Mouse (Mus musculus) cerebellum, adult 9-10 months (tissue): ENCODE measurements at regions not wholly inside any gene's neighbourhood (a gene's known extent, or its start where the extent isn't known, plus 50 kb on each side); places are given as distances from the start of the nearest gene placed in this dataset.

Source experiments
- DNase-seq: peaks from one replicate; pipeline ENCODE4 v3.0.0; 2022

- DNase-seq: no peak
Measured at GRCm38 (mm10) chr9:26575990-26576389, 157.5 kb upstream of the B3gat1 start.

DNA sequence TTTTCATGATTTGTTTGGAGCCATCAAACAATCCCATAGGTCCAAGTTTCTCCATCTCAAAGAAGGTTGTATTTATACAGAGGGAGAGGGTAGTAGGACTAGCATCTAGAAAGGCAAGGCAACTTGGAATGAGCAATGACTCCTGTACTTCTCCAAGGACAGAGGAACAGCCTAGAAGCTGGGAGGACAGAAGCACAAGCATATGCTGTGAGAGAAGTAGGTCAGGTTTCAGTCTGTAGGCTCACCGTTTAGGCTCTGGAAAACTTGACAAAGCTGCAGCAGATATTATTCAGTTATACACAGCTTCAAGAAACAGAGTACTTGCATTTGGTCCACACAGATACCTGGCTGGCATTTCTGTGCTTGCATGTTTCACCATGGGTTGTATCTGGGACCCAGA, 131.5 kb upstream of the B3gat1 start:
- DNase-seq: peak; percentile 7

GRCm38 (mm10) chr9:26604552-26604951, 129.0 kb upstream of the B3gat1 start:
- no peak for DNase-seq

DNA sequence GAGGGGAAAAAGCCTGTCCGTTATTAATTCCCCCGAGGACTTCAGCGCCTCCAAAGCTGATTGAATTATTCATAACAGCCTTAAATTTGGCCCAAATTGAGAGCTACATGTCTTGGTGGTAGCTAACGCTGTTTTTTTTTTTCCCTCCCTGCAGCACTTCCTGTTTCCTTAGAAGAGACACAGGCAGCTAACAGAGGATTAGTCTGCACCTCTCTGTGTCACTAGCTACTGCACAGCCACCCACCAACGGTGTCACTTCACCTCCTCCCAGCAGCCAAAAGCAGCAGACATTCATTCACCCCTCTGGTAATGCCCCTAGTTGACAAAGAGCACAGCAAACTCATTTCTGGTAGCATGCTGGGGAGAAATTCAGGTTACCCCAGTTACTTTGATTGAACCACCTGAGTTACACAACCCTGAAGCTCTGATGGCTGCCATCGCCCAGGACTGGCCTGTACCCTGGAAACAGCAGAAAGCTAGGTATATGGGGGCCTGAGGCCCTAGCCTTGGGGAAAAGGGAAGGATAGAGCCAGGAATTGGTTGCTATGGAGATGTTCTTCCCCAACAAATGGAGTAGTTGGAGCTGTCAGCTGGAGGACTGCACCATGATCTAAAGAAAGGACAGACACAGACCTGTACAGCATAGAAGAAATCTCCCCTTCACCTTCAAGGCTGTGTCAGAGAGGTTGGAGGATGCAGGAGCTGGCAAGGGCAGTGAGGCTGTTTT, 121.7 kb upstream of the B3gat1 start:
- DNase-seq: no peak

GRCm38 (mm10) chr9:26622840-26623448, 110.6 kb upstream of the B3gat1 start:
- DNase-seq: no peak

GRCm38 (mm10) chr9:26625171-26625937, 108.2 kb upstream of the B3gat1 start:
- DNase-seq: peak; percentile 79

- DNase-seq: no peak
Measured at GRCm38 (mm10) chr9:26632891-26633650, 100.5 kb upstream of the B3gat1 start.

GRCm38 (mm10) chr9:26635211-26635610, 98.3 kb upstream of the B3gat1 start:
- no peak for DNase-seq

DNA sequence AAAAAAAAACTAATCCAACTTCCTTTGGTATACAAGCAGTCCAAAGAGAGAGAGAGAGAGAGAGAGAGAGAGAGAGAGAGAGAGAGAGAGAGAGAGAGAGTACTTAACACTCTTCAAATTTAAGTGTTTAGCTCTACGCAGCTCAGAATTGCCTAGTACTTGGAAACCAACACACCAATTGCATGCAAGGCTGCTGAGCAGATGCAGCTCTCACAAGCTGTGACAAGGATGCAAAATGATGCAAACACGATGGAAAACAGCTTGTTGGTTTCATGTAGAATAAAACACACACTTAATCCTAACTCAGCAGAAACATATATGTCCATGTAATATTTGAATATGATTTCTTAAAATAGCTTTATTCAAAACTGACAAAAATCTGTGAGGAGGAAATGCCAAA, 94.9 kb upstream of the B3gat1 start:
- no peak for DNase-seq

DNA sequence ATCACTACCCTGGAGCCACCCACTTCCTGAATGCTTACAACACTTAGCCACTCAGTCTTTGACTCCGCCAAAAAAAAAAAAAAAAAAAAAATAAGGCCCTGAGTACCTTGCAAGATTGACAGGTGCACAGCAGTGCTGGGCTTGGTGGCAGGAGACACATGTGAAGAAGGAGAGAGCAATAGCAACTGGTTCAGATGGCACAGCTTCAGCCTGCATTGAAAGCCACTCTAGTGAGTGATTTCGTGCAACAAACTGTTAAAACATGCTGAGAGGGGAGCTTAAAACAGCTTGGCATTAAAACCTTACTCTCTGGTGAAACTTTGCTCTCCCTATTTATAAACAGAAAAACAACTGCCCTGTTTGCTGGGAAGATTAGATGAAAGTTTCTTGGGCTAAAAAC, 91.2 kb upstream of the B3gat1 start:
- DNase-seq: no peak

- DNase-seq: no peak
Measured at GRCm38 (mm10) chr9:26642831-26643230, 90.7 kb upstream of the B3gat1 start.

DNA sequence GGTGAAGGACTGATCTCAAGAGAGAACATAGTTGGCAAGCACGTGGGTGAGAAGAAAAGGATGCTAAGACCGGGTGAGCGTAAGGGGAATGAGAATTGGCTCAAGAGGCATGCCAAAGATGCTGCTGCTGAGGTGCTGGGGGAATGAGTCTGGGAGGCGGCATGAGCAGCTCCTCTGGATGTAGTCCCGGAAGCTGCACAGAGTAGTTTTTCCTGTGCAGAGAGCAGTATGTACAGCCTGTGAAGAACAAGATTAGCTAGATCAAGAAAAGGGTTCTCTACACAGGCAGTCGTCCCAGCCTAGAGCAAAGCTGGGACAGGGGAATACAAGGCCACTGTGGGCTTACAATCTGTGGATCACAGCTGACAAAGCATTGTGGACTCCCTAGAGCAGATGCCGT, 84.0 kb upstream of the B3gat1 start:
- DNase-seq: no peak

GRCm38 (mm10) chr9:26652920-26653319, 80.6 kb upstream of the B3gat1 start:
- no peak for DNase-seq

DNA sequence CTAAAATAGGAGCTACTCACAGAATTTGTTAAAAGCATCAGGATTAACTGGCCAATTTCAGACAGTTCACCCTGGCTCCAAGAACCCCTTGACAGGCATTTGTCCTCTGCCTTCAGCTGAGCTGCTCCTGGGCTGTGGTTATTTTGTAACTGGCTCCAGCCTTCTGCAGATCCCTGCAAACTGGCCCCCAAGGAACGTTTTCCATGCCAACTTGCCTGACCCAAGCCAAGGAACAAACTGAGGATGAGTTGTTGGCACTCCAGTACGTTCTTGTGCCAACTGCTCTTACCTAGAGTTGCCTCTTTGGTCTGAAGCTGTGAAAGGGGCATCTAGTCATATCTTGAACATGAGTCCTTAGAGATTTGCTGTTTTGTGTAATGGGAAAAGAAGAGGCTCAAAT, 74.2 kb upstream of the B3gat1 start:
- no peak for DNase-seq

DNA sequence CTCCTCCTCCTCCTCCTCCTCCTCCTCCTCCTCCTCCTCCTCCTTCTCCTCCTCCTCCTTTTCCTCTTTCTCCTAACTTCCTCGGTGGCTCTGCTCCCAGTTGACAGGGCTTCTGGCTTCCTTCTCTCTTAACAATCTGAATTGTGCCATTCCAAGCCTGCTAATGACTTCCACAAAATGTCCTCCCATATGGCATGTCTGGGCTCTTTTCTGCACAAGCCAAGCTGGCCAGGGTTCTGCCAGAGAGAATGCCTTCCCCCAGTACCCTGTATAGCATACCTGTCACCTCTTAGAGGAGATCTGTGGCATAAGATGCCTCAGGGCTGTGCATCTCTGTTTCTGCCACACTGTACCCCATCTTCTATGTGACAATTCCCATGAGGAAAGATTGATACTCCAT, 70.0 kb upstream of the B3gat1 start:
- no peak for DNase-seq

DNA sequence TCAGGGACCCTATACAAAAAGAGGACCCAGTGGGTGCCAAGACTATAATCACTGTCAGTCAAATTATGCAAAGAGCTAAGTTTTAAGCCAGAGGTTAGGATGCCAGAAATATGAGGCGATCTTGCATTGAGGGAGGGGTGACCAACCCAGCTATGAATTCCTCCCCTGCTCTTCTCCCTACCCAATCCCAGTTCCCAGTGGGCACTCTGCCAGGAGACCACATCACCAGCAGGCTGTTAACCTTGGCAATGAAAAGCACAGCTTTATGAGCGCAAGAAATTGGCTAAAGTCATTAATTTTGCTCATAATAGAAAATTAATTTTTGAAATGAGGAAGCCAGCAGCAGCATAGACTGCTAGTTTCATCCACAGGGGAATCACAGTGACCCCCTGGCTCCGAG, 65.7 kb upstream of the B3gat1 start:
- no peak for DNase-seq

DNA sequence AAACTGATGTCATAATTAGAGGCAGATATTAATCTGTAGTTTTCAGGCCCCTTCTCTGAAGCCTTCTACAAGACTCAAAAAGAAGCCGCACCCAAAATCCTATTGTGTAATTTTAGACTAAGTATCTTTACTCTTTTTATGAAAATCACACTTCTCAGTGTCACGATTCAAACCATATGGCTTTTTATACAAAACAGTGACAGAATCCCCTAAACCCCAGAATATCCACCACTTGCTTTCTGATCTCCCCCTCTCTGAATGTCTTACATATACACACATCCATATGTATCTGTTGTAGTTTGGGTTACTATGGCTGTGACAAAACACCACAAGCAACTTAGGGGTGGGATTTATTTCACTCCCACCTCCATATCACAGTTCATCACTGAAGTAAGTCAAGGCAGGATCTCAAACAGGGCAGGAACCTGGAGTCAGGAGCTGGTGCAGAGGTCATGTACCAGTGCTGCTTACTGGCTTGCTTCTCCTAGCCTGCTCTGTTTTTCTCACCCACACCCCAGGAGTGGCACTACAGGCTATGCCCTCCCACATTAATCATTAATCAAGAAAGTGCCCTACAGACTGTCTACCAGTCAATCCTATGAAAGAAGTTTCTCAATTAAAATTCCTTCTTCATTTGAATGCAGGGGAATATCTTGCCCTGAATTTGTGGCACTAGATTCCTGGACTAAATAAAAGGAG, 59.3 kb upstream of the B3gat1 start:
- DNase-seq: no peak

DNA sequence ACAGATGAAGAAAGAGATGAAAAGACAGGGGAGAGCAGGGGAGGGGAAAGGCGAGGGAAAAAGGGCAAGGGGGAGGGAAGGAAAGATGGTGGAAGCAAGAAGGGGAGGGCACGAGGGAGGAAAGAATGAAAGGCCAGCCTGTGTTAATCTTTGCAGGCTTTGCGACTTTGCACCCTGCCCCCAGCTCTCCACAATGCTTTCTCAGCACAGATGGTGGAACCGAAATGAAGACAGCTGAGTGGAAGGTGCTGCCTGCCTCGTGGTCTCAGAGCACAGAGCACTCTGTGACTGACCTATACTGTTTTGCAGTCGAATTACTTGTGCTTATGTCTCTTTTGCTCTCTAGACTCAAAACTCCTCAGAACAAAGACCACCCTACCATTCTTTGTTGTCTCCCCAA, 55.2 kb upstream of the B3gat1 start:
- no peak for DNase-seq

DNA sequence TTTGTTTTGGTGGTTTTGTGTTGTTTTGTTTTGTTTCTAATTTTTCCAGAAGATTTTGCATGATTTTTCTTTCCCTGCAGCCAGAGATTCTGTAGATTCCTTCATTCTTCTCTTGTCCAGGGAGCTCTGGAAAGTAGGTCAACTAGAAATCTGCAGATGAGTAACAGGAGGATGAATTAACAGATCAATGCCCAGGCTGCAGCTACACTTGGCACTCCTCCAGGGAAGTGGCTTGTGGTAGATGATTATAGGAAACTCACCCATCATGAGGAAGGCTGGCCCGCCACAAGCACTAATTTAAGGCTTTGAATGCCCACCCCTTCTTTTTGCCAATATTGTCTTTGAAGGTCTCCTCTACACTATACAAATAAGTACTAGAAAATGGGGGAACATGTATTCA, 52.0 kb upstream of the B3gat1 start:
- DNase-seq: peak; percentile 26
